Mouse (Mus musculus) ES-CJ7 (cell line): Measurements from ENCODE around the gene Mrvi1.
"Not testable (repeated sequence)": the region's sequence is repeated elsewhere in the genome, so short reads cannot be mapped to it uniquely, and the experiment has no call there.

Experiments used
- DNase-seq: peaks from one replicate; pipeline ENCODE4 v3.0.0; 2011; ENCODE audit warnings: low read depth, low spot score

Gene Mrvi1

DNA sequence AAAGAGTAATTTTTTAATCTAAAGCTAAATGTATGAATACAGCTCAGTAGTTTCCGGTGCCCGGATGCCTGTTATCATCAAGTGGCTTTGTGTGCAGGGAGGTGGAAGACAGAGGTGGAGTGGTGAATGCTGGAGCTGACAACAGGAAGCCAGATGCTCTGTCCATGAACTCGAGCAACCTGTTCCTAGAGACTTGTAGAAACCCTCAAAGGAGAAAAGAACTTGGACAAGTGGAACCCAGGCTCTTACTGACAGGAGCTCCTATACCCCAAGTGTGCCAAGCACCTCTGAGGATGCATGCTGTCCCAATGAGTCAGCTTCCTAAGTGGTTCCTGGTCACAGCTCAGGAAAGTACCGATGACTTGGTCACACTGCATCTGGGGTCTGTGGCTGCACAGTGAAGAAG is 41.1 kb downstream of the Mrvi1 start:
- DNase-seq, result no peak

DNA sequence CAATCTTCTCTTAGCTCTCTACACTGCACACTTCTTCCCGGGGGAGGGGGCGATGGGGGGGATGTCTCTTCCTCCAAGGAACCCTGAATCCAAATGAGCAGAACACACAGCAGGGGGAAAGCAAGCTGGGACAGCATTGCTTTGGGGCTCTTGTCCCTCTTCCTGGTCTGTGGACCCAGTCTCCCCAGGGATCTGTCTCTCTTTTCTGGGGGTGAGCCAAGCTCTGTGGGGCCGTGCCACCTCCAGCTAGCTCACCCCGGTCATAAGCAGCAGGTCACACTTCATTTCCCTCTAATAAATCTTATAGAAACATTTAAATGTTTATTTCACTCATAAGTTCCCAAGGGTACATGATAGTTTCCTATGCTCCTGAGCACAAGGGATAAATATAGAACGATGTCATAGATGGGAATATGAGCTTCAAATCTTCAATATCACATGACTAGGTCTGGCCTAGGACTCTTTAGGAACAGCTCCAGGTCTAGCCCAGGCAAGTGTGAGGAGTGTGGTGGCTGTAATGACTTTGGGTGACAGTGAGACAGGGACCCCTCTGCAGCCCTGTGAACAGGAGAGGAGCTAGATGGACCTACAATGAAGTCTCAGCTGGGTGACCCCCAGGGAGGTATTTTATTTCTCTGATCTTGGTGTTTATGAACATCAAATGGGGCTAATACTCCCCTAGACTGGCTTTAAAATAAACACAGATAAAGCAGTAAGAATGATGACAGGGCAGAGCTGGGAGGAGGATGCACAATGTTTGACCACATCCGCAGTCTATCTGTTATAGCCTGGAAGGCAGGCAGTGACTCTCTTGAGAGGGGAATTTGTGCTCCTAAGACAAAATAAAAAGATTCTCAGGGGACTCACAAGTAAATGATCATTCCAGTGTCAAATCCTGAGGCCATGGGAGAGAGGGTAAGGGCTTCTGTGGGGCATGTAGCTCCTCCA is 46.2 kb downstream of the Mrvi1 start:
- DNase-seq, result no peak

DNA sequence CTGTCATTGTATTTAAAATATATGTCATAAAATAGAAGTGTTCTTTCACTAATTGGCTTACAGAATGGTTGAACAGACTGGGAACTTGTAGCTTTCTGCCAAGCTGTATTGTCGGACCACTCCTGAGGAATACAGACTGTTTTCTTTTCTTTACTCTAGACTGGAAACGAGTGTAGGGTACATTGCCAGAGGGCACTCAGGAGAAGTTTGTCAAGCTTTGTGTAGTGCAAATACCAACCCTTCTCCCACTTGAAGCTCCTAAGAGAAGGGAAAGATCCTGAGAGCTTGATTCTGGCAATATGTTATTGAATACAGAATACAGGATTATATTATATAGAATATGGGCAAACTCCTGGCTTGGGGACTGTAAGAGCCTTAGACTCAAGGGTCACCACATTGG is 48.3 kb downstream of the Mrvi1 start:
- DNase-seq, result no peak

DNA sequence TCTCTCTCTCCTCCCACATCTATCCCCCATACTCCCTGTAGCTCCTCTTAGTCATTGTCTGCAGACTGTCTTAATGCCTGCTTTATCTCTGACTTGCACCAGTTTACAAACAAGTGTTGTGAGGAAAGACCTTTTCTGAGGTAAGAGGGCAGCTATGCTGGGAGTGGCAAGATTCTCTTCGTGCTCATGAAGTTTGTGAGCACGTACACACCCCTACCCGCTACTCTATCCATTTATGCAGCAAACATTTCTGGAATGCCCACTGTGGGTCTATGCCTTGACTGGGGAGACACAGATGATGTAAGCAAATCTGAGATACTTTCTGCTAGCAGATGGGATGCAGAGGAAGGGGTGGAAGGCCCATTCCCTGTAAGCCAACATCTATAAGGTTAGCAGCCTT is 48.9 kb downstream of the Mrvi1 start:
- DNase-seq, result no peak

DNA sequence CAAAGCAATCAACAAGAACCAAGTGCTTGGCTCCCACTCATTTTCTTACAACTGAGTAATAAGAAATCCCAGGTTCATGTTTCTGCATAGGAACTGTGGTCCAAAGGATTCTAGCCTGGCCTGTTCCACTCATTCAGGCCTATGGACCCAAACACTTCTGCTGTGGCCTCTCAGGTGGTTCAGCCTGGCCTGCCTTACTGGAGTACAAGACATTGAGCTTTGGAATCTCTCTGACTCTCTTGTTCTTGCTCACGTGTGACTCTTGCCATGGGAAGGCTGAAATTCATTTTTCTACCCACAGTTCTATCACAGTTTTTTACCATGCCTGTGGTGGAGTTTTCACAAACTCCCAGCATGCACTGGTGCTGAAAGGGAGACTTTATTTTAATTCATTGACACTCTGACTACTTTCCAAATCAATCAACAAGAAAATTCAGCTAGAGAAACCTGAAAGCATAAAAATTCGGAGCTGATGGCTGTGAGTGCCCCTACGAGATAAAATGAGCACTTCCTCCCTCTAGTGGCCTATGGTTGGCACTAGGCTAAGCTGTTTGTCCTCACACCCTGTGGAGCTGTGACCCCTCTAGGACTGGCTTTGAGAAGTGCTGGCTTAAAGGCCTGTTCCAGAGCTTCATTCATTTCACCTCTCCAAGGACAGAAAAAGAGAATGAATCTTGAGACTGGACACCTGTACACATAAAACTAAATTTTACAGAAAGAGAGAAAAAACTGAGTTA is 52.0 kb downstream of the Mrvi1 start:
- DNase-seq, result peak; percentile 62

DNA sequence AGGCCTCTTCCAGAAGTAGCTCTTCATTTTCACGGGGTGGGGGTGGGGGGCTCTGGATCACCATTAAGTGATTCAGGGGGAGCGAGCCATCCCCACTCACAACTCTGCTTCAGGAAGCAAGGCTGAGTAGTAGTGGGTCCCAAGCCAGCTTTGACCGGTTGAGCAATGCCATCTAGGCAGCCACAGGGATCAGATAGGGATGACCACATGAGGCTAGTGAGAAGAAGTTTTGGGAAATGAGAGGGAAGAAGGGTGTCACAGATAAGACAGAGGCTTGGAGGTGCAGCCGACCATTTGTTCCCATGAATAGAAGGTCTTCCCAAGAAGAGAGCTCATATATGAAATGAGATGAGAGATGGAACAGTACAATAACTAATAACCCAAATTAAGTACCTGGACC is 55.7 kb downstream of the Mrvi1 start:
- DNase-seq, result no peak

DNA sequence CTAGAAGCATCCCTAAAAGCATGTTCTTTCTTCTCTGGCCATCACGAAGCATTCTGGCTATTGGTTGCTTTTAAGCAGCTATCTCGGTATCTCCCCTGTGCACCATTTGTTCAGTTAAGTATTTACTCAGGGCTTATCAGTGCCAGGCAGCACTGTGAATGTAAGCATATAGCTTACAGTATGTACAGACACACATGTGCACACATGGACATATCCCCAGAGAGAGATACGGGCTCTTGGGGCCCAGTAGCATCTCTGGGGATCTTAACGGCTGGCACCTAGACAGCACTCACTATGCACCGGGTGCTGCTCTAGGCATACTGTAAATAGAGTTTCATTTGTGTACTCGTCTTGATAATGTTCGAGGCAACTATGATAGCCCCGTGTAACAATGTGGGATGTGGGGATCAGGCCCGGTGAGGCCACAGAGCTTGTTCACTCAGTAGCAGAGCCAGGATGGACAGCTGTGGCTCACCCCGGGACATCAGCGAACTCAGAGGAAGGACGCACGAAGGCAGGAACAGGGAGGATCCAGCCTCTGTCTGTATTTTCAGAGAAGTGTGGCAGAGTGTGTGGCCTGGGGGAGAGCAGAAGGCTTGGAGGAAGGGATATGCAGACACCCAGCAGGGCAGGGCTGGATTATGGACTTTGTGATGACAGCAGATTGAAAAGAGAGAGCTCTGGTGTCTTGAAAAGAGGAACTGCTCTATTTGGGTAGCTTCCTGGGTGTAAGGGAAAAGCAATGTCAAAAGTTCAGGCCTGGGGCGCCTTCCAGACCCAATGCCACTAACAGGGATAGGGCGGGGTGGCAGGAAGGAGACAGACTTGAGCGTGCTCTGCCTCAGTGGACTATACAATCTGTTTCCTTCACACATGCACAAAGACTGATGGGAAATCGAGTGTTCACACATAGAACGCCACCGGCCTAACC is 61.7 kb downstream of the Mrvi1 start:
- peak; percentile 33 for DNase-seq

DNA sequence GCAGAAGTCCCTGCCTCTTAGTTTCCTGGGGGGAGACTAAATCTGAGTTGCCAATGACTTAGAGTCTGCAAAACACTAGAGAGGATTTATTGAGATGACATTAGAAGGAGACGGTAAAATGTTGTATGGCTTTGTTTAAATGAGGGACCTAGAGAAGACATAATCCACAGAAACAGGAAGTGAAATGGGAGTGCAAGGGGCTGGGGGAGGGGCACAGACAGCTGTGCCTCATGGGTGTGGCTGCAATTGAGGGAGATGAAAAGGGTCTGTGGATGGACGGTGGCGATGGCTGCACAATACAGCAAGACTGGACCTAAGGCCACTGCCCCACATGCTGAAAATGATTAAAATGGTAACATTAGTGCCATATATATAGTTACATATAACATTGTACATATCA is 62.5 kb downstream of the Mrvi1 start:
- peak; percentile 24 for DNase-seq

DNA sequence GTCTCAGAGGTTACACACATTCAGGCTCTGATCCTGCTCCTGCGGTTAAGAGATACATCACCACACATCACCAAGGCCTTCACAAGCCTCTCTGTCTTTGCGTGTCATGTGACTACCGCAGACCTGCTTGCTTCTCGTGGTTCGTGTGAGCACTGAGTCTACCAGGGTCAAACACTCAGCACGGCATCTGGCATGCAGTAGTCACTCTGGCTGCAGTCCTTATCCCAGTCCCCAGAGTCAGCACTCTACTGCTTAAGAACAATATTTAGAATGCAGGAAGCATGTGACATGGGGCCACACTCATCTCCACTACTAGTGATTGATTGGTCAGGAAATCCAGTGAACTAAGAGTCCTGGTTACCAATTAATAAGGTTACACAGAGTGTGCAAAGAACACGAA is 66.3 kb downstream of the Mrvi1 start:
- DNase-seq, result peak; percentile 27

DNA sequence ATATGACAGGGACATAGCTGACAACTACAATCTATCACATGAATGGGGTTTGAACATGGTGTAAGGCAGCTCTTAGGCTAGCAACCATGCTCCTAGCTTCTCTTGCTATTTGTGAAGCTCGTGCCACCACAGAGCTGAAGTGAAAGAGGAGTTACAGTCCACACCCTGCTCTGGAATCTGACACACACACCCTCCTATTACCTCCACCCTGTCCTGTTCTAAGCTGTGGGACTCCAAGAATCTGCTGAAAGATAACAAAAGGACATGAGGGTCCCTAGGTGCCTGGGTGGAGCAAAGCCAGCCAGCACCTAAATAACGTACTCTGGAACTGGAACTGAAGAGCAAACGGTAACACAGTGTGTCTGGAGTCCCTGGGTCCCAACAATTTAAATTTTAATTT is 67.7 kb downstream of the Mrvi1 start:
- peak; percentile 91 for DNase-seq

DNA sequence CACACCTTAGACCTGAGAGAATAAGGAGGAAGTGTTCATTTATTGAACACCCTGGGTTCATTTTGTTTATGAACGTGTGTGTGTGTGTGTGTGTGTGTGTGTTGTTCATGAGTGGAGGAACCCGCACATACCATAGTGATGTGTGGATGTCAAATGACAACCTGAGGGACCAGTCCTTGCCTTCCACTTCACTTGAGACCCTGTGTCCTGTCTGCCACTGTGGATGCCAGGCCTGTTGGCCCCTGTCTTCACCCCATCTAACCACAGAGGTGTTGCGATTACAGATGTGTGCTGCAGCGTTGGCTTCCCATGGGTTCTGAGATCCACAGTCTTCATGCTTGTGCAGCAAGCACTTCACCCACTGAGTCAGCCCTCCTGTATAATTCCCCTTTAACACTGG is 68.5 kb downstream of the Mrvi1 start:
- DNase-seq, result no peak

DNA sequence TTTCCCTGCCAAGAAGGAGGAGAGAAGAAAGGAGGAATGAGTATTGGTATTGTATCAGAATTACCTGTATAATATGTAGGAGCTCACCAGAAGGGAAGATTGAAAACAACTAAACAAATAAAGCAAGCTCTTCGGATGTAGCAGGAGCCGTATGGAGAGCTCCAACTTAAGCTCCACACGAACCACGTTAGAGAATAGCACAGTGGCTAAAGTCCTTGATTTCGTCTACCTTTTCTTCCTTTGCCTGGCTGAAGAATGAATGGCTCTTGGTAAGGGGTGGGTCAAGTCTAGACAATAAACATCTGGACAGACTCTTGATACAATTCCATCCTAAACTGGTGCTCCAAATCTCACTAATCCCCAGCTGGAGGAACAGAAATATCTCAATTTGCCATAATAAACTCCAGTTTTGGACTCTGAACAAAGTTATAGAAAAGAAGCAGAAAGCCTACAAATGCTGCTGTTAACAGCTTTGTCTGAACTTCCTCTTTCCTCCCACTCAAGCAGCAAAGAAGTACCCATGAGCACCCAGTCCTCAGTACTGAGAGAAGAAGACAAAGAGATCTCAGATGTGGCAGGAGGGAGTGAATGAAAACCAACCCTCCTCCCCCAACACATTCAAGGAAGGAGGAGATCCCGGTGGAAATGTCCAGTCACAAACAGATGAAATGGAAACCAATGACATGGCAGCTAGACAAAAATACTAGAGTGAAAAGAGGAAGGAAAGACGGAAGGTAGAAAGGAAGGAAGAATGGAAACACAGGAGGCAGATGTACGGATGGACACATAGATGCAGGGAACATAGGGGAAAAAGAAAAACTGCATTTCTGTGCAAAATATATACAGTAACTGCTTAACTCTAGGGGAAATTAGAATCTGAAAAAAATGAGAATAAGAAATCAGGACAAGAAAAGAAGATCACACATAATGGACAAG is 73.8 kb downstream of the Mrvi1 start:
- no peak for DNase-seq

DNA sequence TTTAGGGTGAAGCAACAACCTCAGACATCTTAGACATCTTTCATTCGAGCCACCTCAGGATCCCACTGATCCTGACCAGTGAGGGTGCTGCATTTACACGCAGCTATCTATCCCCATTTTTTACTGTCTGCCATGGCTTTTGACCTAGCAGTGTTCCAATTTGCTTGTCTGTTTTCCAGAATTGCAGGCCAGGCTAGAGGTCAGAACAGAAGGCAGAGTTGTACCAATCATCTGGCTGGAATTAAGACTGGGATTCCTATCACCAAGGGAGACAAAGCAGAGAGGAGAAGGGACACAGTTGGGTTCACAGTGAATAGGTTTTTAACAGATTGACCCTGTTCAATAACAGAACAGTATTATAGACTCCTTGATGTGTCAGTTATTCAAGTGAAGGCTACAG is 75.7 kb downstream of the Mrvi1 start:
- no peak for DNase-seq

DNA sequence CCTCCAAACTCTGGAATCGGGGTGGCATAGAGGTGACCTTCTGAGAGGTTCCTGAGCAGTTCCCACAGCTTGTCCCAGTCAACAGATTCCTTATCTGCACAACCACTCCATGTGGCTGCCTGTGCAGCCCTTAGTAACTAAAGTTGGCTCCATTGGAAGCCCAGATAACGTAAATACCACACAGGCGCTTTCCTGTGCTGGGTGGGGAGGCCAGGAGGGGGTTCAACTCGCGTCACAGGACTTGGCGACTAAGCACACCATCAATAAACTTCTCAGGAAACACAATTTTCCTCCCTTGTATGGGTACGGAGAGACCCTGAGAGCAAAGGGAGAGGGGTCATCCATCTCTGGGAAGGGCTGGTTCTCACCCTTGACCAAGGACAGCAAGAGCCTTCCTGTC is 79.0 kb downstream of the Mrvi1 start:
- no peak for DNase-seq

DNA sequence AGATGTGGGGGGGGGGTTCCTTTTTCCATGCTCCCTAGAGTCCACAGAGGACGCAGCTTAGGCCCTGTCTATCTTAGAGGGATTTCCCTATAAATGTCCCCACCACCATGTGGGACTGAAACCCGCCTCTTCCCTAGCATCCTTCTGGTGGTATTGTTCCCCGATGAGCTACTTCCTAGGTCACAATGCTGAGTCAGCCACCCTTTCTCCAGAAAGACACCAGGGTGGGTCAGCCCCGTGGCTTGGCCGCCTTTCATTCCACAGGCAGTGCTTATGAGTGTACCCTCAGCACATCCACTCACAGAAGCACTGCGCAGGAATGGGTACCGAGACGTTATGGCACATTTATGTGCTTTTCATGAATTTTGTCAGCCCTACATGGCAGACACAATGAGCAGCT is 85.1 kb downstream of the Mrvi1 start:
- DNase-seq, result no peak

DNA sequence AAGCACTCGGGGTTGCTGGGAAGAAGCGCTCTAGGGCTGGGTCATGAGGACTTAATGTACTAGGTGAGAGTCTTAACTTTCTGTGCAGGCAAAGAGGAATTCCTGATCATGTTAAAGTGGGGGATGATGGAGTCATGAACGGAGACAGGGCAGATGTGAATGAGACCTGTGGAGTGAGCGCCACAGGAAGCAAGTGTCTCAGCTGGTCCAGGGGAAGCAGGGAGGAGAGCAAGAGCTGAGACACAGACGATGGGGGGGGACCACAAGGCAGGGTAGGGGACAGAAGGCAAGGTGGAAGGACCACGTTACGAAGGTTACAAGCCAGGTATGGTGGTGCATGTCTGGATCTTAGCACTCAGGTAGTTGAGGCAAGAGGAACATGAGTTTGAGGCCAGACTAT is 85.8 kb downstream of the Mrvi1 start:
- DNase-seq, result no peak

DNA sequence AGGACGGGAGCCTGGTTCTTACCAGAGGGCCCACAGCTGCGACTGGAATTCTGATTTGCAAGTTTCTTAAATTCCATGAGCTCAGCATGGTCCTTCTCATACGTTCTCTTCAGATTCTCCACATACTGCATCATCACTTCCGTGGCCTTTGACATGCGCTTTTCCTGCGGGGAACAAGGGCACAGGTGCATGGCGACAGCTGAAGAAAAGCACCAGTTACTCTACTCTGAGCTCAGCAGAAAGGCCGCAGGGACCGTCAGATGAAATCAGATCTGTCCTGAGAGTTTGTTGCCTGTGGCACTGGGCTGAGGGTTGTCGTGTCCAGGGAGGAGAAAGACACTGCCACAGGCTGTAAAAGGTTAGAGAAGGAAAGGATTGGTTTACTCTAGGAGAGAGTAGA is 86.5 kb downstream of the Mrvi1 start:
- not testable (repeated sequence) for DNase-seq

DNA sequence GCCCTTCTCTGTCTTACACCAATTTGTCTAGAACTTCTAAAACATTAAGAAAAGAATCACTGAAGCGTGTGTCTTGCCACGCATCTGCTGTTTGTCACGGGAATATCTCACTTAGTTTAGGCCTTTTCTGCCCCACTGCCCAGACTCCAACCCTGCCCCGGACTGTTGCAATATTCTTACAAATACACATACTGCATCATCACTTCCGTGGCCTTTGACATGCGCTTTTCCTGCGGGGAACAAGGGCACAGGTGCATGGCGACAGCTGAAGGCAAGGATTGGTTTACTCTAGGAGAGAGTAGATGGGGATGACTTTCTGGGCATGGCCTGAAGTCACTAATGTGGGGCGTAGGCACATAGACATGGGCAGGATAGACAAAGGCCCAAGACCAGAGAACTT is 87.6 kb downstream of the Mrvi1 start:
- DNase-seq, result no peak

DNA sequence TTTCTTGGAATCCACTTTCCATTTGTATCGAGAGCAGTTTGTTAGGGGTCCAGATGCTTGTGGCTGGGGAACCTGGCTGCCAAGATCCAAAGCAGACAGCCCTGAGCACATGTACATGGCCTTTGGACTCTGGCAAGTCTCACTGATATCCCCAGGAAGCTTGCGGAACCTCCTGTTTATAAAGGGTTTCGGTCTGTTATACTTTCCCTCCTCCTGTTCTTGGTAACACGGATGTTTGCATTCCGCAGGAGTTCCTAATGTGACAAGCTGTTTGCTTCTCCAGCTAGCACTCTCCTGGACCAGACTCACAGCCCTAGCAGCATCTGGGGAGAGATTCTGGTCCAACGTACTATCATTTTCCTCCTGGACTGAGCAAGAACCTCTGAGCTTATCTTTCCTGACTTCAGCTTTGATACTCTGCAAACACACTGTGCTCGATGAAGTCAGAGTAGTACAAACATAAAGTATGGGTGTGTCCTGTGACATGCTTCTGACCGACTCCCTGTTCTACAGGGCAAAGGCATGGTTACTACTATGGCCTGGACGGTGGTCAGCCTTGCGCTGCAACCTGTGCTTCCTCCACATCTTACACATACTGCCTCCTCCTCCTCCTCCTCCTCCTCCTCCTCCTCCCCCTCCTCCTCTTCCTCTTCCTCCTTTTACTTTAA is 88.2 kb downstream of the Mrvi1 start:
- no peak for DNase-seq

DNA sequence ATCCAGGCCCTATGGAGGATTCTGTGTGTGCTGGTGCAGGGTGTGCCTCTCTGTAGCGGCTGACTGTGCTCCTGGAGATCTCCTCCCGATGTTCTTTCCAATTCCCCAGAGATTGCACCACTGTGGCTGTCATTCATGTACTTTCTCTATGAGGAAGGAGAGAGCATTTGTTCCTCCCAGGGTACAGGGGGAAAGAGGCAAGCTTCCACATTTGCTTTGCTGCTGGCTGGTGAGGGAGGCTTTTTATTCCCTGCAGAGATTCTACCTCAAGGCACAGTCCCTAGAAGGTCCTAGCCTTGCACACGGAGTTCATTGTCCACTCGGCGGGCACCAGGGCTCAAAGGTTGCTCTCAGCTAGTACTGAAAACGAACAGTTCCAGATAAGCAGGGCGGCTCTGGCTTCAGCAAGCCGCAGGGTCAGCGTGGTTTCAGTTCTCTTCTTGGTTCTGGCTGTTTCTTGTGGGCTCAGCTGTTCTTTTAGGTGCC is 90.7 kb downstream of the Mrvi1 start:
- no peak for DNase-seq
